Mouse (Mus musculus): ENCODE results near the gene Arhgap17. TPM values are rescaled to one million over a fixed set of nuclear protein-coding genes. Genes with fewer than 3 reads are reported as not detected.

The Arhgap17 gene
- polyA plus RNA-seq, 1 experiment from 2014 or later = 12.0 TPM

GRCm38 (mm10) chr7:123312738-123313137, 57.0 kb downstream of the Arhgap17 start:
- ATAC-seq (ENCODE audit: low FRiP score, low TSS enrichment) = no peak
- Histone ChIP-seq H3K36me3 (ENCODE audit: control insufficient read depth, insufficient read depth, low read length) (peaks cover 66% of the 10 kb centered on the region), H3K9me3 (ENCODE audit: control insufficient read depth, low read length) (no peaks in the 10 kb centered on the region), H3K9ac (replicated peaks; ENCODE audit: low read length) (no peak overlapping the region), H3K27me3 (ENCODE audit: control insufficient read depth, insufficient read depth, low read length) (no peaks in the 10 kb centered on the region), H3K27ac (replicated peaks; ENCODE audit: low read depth, low read length) (no peak overlapping the region), H3K4me3 (replicated peaks; ENCODE audit: low read depth, low read length) (no peak overlapping the region), H3K4me1 (ENCODE audit: control insufficient read depth, insufficient read depth, low read length) (no peaks in the 10 kb centered on the region), H3K4me2 (ENCODE audit: low read length) (no peak overlapping the region)
- DNase-seq = no peak
- WGBS = 88% methylated on average over 3 of the region's 3 CpGs

- no peak overlapping the region for H3K4me3 ChIP-seq (replicated peaks; ENCODE audit: low read depth, low read length)
- H3K9me3 ChIP-seq (ENCODE audit: control insufficient read depth, low read length) = no peaks in the 10 kb centered on the region
- H3K4me1 ChIP-seq (ENCODE audit: control insufficient read depth, insufficient read depth, low read length) = no peaks in the 10 kb centered on the region
- 69% methylated on average over 5 of the region's 5 CpGs for WGBS
- H3K9ac ChIP-seq (replicated peaks; ENCODE audit: low read length) = no peak overlapping the region
- ATAC-seq (ENCODE audit: low FRiP score, low TSS enrichment) (no peak), DNase-seq (no peak)
- no peak overlapping the region for H3K4me2 ChIP-seq (ENCODE audit: low read length)
- H3K27me3 ChIP-seq (ENCODE audit: control insufficient read depth, insufficient read depth, low read length) = no peaks in the 10 kb centered on the region
- H3K36me3 ChIP-seq (ENCODE audit: control insufficient read depth, insufficient read depth, low read length) = peaks cover 68% of the 10 kb centered on the region
- H3K27ac ChIP-seq (replicated peaks; ENCODE audit: low read depth, low read length) = no peak overlapping the region
These were observed 57.9 kb downstream of the Arhgap17 start for GRCm38 (mm10) chr7:123311836-123312235.

GRCm38 (mm10) chr7:123307887-123308558, 61.7 kb downstream of the Arhgap17 start:
- Histone ChIP-seq H3K9me3 (ENCODE audit: control insufficient read depth, low read length) (no peaks in the 10 kb centered on the region), H3K27ac (replicated peaks; ENCODE audit: low read depth, low read length) (no peak overlapping the region), H3K36me3 (ENCODE audit: control insufficient read depth, insufficient read depth, low read length) (peaks cover 70% of the 10 kb centered on the region), H3K27me3 (ENCODE audit: control insufficient read depth, insufficient read depth, low read length) (no peaks in the 10 kb centered on the region), H3K4me2 (ENCODE audit: low read length) (no peak overlapping the region), H3K4me3 (replicated peaks; ENCODE audit: low read depth, low read length) (no peak overlapping the region), H3K9ac (replicated peaks; ENCODE audit: low read length) (no peak overlapping the region), H3K4me1 (ENCODE audit: control insufficient read depth, insufficient read depth, low read length) (no peaks in the 10 kb centered on the region)
- DNase-seq (no peak), ATAC-seq (ENCODE audit: low FRiP score, low TSS enrichment) (no peak)
- WGBS = 97% methylated on average over 4 of the region's 4 CpGs

- Histone ChIP-seq H3K9ac (replicated peaks; ENCODE audit: low read length) (no peak overlapping the region), H3K27me3 (ENCODE audit: control insufficient read depth, insufficient read depth, low read length) (no peaks in the 10 kb centered on the region), H3K36me3 (ENCODE audit: control insufficient read depth, insufficient read depth, low read length) (peaks cover 64% of the 10 kb centered on the region), H3K9me3 (ENCODE audit: control insufficient read depth, low read length) (no peaks in the 10 kb centered on the region), H3K27ac (replicated peaks; ENCODE audit: low read depth, low read length) (no peak overlapping the region), H3K4me1 (ENCODE audit: control insufficient read depth, insufficient read depth, low read length) (no peaks in the 10 kb centered on the region), H3K4me2 (ENCODE audit: low read length) (no peak overlapping the region), H3K4me3 (replicated peaks; ENCODE audit: low read depth, low read length) (no peak overlapping the region)
- DNase-seq (no peak), ATAC-seq (ENCODE audit: low FRiP score, low TSS enrichment) (no peak)
- 94% methylated on average over 8 of the region's 8 CpGs for WGBS
These were observed 62.5 kb downstream of the Arhgap17 start for GRCm38 (mm10) chr7:123307236-123307635.

- Histone ChIP-seq H3K27ac (replicated peaks; ENCODE audit: low read depth, low read length) (no peak overlapping the region), H3K4me2 (ENCODE audit: low read length) (no peak overlapping the region), H3K4me1 (ENCODE audit: control insufficient read depth, insufficient read depth, low read length) (no peaks in the 10 kb centered on the region), H3K4me3 (replicated peaks; ENCODE audit: low read depth, low read length) (no peak overlapping the region), H3K9ac (replicated peaks; ENCODE audit: low read length) (no peak overlapping the region), H3K36me3 (ENCODE audit: control insufficient read depth, insufficient read depth, low read length) (peaks cover 58% of the 10 kb centered on the region), H3K9me3 (ENCODE audit: control insufficient read depth, low read length) (no peaks in the 10 kb centered on the region), H3K27me3 (ENCODE audit: control insufficient read depth, insufficient read depth, low read length) (no peaks in the 10 kb centered on the region)
- no peak for DNase-seq
- WGBS = 87% methylated on average over 2 of the region's 2 CpGs
- ATAC-seq (ENCODE audit: low FRiP score, low TSS enrichment) = no peak
These were observed 64.3 kb downstream of the Arhgap17 start for GRCm38 (mm10) chr7:123305397-123305796.

GRCm38 (mm10) chr7:123300258-123300657, 69.5 kb downstream of the Arhgap17 start:
- H3K4me2 ChIP-seq (ENCODE audit: low read length) = no peak overlapping the region
- H3K9ac ChIP-seq (replicated peaks; ENCODE audit: low read length) = no peak overlapping the region
- WGBS = 81% methylated on average over 3 of the region's 3 CpGs
- no peaks in the 10 kb centered on the region for H3K9me3 ChIP-seq (ENCODE audit: control insufficient read depth, low read length)
- no peaks in the 10 kb centered on the region for H3K4me1 ChIP-seq (ENCODE audit: control insufficient read depth, insufficient read depth, low read length)
- no peak overlapping the region for H3K27ac ChIP-seq (replicated peaks; ENCODE audit: low read depth, low read length)
- peaks cover 53% of the 10 kb centered on the region for H3K36me3 ChIP-seq (ENCODE audit: control insufficient read depth, insufficient read depth, low read length)
- ATAC-seq (ENCODE audit: low FRiP score, low TSS enrichment) (no peak), DNase-seq (no peak)
- H3K27me3 ChIP-seq (ENCODE audit: control insufficient read depth, insufficient read depth, low read length) = no peaks in the 10 kb centered on the region
- no peak overlapping the region for H3K4me3 ChIP-seq (replicated peaks; ENCODE audit: low read depth, low read length)

- 84% methylated on average over 3 of the region's 3 CpGs for WGBS
- DNase-seq (peak; percentile 15), ATAC-seq (ENCODE audit: low FRiP score, low TSS enrichment) (no peak)
- H3K9me3 ChIP-seq (ENCODE audit: control insufficient read depth, low read length) = no peaks in the 10 kb centered on the region
- H3K36me3 ChIP-seq (ENCODE audit: control insufficient read depth, insufficient read depth, low read length) = peaks cover 66% of the 10 kb centered on the region
- no peak overlapping the region for H3K4me3 ChIP-seq (replicated peaks; ENCODE audit: low read depth, low read length)
- H3K9ac ChIP-seq (replicated peaks; ENCODE audit: low read length) = no peak overlapping the region
- no peak overlapping the region for H3K27ac ChIP-seq (replicated peaks; ENCODE audit: low read depth, low read length)
- H3K4me2 ChIP-seq (ENCODE audit: low read length) = no peak overlapping the region
- H3K27me3 ChIP-seq (ENCODE audit: control insufficient read depth, insufficient read depth, low read length) = no peaks in the 10 kb centered on the region
- no peaks in the 10 kb centered on the region for H3K4me1 ChIP-seq (ENCODE audit: control insufficient read depth, insufficient read depth, low read length)
These were observed 71.5 kb downstream of the Arhgap17 start for GRCm38 (mm10) chr7:123298225-123298624.

GRCm38 (mm10) chr7:123296097-123296496, 73.6 kb downstream of the Arhgap17 start:
- ATAC-seq (ENCODE audit: low FRiP score, low TSS enrichment) (no peak), DNase-seq (no peak)
- Histone ChIP-seq H3K27me3 (ENCODE audit: control insufficient read depth, insufficient read depth, low read length) (no peaks in the 10 kb centered on the region), H3K4me2 (ENCODE audit: low read length) (no peak overlapping the region), H3K4me3 (replicated peaks; ENCODE audit: low read depth, low read length) (no peak overlapping the region), H3K9ac (replicated peaks; ENCODE audit: low read length) (no peak overlapping the region), H3K27ac (replicated peaks; ENCODE audit: low read depth, low read length) (no peak overlapping the region), H3K36me3 (ENCODE audit: control insufficient read depth, insufficient read depth, low read length) (peaks cover 82% of the 10 kb centered on the region), H3K4me1 (ENCODE audit: control insufficient read depth, insufficient read depth, low read length) (no peaks in the 10 kb centered on the region), H3K9me3 (ENCODE audit: control insufficient read depth, low read length) (no peaks in the 10 kb centered on the region)
- 61% methylated on average over 6 of the region's 6 CpGs for WGBS

GRCm38 (mm10) chr7:123295423-123295822, 74.3 kb downstream of the Arhgap17 start:
- Histone ChIP-seq H3K27ac (replicated peaks; ENCODE audit: low read depth, low read length) (no peak overlapping the region), H3K4me1 (ENCODE audit: control insufficient read depth, insufficient read depth, low read length) (no peaks in the 10 kb centered on the region), H3K9me3 (ENCODE audit: control insufficient read depth, low read length) (no peaks in the 10 kb centered on the region), H3K36me3 (ENCODE audit: control insufficient read depth, insufficient read depth, low read length) (peaks cover 86% of the 10 kb centered on the region), H3K27me3 (ENCODE audit: control insufficient read depth, insufficient read depth, low read length) (no peaks in the 10 kb centered on the region), H3K4me2 (ENCODE audit: low read length) (no peak overlapping the region), H3K4me3 (replicated peaks; ENCODE audit: low read depth, low read length) (no peak overlapping the region), H3K9ac (replicated peaks; ENCODE audit: low read length) (no peak overlapping the region)
- ATAC-seq (ENCODE audit: low FRiP score, low TSS enrichment) (no peak), DNase-seq (no peak)
- 77% methylated on average over 7 of the region's 7 CpGs for WGBS

Data from midbrain, embryonic 14.5 days (tissue).